Mouse (Mus musculus) ES-Bruce4 (cell line): ENCODE measurements around the gene G2e3. TPM values are rescaled to one million over a fixed set of nuclear protein-coding genes. Genes with fewer than 3 reads are reported as not detected.

Experiments used
- H3K27ac ChIP-seq: 2 replicates; pipeline ENCODE4 v1.5.1; 2012; ENCODE audit warnings: low read length, inconsistent platforms; ENCODE audit not compliant: insufficient read depth
- H3K27me3 ChIP-seq: 2 replicates; pipeline ENCODE4 v1.6.1; 2012; ENCODE audit warnings: mild to moderate bottlenecking, low read length, inconsistent platforms; ENCODE audit not compliant: control insufficient read depth, poor library complexity, insufficient read depth, severe bottlenecking
- H3K36me3 ChIP-seq: 2 replicates; pipeline ENCODE4 v1.6.1; 2012; ENCODE audit warnings: inconsistent platforms, mild to moderate bottlenecking, low read length, moderate library complexity; ENCODE audit not compliant: control insufficient read depth, poor library complexity, insufficient read depth, severe bottlenecking
- H3K4me1 ChIP-seq: one replicate; pipeline ENCODE4 v1.8.1; 2011; ENCODE audit warnings: low read length; ENCODE audit not compliant: control insufficient read depth, insufficient read depth
- H3K4me3 ChIP-seq: 2 replicates; pipeline ENCODE4 v1.5.1; 2011; ENCODE audit warnings: low read depth, mild to moderate bottlenecking, low read length
- H3K9ac ChIP-seq: 2 replicates; pipeline ENCODE4 v1.6.1; 2012; ENCODE audit warnings: low read depth, mild to moderate bottlenecking, inconsistent platforms; ENCODE audit not compliant: poor library complexity, severe bottlenecking
- H3K9me3 ChIP-seq: replicated peaks from 2 replicates; pipeline ENCODE4 v1.6.1; 2012; ENCODE audit warnings: mild to moderate bottlenecking, low read length, inconsistent platforms; ENCODE audit not compliant: control insufficient read depth, poor library complexity, insufficient read depth, severe bottlenecking
- CTCF ChIP-seq: IDR thresholded peaks from one replicate; pipeline ENCODE4 v1.8.1; 2011; ENCODE audit warnings: low read depth, low read length
- EP300 ChIP-seq: IDR thresholded peaks from 2 replicates; pipeline ENCODE4 v1.6.1; 2011; ENCODE audit warnings: low read depth, low read length; ENCODE audit not compliant: insufficient read depth
- POLR2A ChIP-seq: IDR thresholded peaks from one replicate; pipeline ENCODE4 v1.8.1; 2011; ENCODE audit warnings: low read length; ENCODE audit not compliant: insufficient read depth
- polyA plus RNA-seq: library from polyadenylated mRNA; stranded (reverse); fragments of >200 nt; gene quantifications from 2 replicates; pipeline ENCODE4 v1.2.4, GENCODE M21; 2011; ENCODE audit warnings: low read depth; ENCODE audit not compliant: missing spikeins, insufficient read depth, insufficient read length

Gene G2e3
- polyA plus RNA-seq = 67.0 and 75.9 TPM in 2 replicates

GRCm38 (mm10) chr12:51347988-51348697, at the start of gene G2e3:
Gene G2e3 (plus strand): TSS chr12:51348061.
- Histone ChIP-seq H3K27me3 (no peaks in the 10 kb centered on the region), H3K9me3 (no peaks in the 10 kb centered on the region), H3K36me3 (peaks cover 18% of the 10 kb centered on the region), H3K9ac (peak within 1 kb of the TSS; percentile 62), H3K4me1 (peaks cover 3% of the 10 kb centered on the region), H3K4me3 (peak within 1 kb of the TSS; percentile 82), H3K27ac (peak within 1 kb of the TSS; percentile 84)
- TF ChIP-seq POLR2A (no peak), EP300 (peak; percentile 90), CTCF (no peak)

DNA sequence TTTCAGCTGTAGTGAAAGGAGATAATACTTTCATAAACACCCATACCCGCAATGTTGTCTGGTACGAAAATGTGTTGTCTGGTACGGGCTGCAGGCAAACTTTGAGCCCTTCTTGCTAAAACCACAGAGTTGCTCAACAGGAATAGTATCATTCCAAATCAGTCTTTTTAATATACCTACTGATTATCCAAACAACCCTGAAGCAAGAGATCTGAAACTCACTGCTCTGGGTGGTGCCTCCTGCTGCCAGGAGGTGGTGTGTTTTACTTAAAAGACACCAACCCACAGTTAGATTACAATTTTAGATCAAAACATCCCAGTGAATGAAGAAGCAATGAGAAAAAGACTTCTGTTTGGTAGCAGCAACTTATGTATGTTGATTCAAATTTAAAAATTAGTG, 24.3 kb upstream of the G2e3 start:
- TF ChIP-seq CTCF (no peak), EP300 (no peak), POLR2A (no peak)
- Histone ChIP-seq H3K27ac (no peak overlapping the region), H3K4me3 (no peak overlapping the region), H3K4me1 (no peaks in the 10 kb centered on the region), H3K9ac (no peak overlapping the region), H3K27me3 (no peaks in the 10 kb centered on the region), H3K36me3 (no peaks in the 10 kb centered on the region), H3K9me3 (no peaks in the 10 kb centered on the region)

- no peak overlapping the region for H3K4me3 ChIP-seq
- H3K27ac ChIP-seq = no peak overlapping the region
- H3K9ac ChIP-seq = no peak overlapping the region
- H3K27me3 ChIP-seq = no peaks in the 10 kb centered on the region
- H3K4me1 ChIP-seq = no peaks in the 10 kb centered on the region
- no peak for TF ChIP-seq POLR2A
- no peak for TF ChIP-seq EP300
- no peak for TF ChIP-seq CTCF
- H3K9me3 ChIP-seq = no peaks in the 10 kb centered on the region
- no peaks in the 10 kb centered on the region for H3K36me3 ChIP-seq
Observed at GRCm38 (mm10) chr12:51326819-51327218, 21.0 kb upstream of the G2e3 start.

GRCm38 (mm10) chr12:51337014-51337413, 10.8 kb upstream of the G2e3 start:
- Histone ChIP-seq H3K27ac (no peak overlapping the region), H3K27me3 (no peaks in the 10 kb centered on the region), H3K4me1 (no peaks in the 10 kb centered on the region), H3K4me3 (no peak overlapping the region), H3K9me3 (no peaks in the 10 kb centered on the region), H3K36me3 (no peaks in the 10 kb centered on the region), H3K9ac (no peak overlapping the region)
- TF ChIP-seq POLR2A (no peak), EP300 (no peak), CTCF (no peak)

DNA sequence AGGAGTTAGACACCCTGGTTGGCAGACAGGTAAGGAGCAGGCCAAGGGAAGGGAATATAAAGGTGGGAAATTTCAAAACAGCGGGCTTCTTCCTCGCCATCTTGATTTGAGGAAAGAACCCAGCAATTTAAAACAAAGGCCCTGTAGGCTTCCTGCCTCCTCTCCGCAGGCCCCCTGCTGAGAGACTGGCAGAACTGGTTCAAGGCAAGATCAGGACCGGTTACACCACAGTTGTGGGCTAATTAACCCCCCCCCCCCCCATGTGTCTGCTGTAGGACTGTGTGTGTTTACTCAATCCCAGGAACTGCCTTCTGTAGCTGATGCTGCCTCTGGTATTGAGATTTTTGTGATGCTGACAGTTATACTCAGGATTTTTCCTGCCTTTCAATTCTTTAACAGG, 1.7 kb upstream of the G2e3 start:
- Histone ChIP-seq H3K9ac (peak overlapping the region; percentile 88; the same call in 1 of the 2 replicates), H3K4me3 (peak overlapping the region; percentile 40), H3K9me3 (no peaks in the 10 kb centered on the region), H3K27ac (peak overlapping the region; percentile 82), H3K36me3 (peaks cover 4% of the 10 kb centered on the region; the same call in 1 of the 2 replicates), H3K4me1 (peaks cover 3% of the 10 kb centered on the region), H3K27me3 (no peaks in the 10 kb centered on the region)
- no peak for TF ChIP-seq CTCF
- TF ChIP-seq EP300 = peak; percentile 88
- TF ChIP-seq POLR2A = no peak

DNA sequence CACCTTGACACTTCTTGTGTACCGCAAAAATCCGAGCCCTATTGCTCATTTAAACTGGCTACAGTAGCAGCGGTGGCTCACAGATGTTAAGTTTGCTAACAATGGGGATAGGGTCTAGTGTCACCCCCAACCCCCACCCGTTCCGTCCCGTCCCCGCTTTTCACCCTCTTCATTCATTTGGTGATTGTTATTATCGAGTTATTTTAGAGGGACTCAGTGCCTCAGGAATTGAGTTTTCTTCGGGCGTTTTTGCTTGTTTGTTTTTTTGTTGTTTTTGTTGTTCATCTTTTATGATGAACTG, 787 bp downstream of the G2e3 start:
- peaks cover 3% of the 10 kb centered on the region for H3K4me1 ChIP-seq
- H3K4me3 ChIP-seq = peak overlapping the region; percentile 82
- no peaks in the 10 kb centered on the region for H3K27me3 ChIP-seq
- H3K27ac ChIP-seq = peak overlapping the region; percentile 52
- H3K9me3 ChIP-seq = no peaks in the 10 kb centered on the region
- peaks cover 22% of the 10 kb centered on the region for H3K36me3 ChIP-seq
- TF ChIP-seq CTCF = no peak
- TF ChIP-seq POLR2A = no peak
- TF ChIP-seq EP300 = 0 out of 2 replicates have a peak, but pooled peaks have one; percentile 14
- peak overlapping the region; percentile 62 for H3K9ac ChIP-seq
